Mouse (Mus musculus) MEL (cell line): ENCODE data around the gene Hs6st3. TPM values are rescaled to one million over a fixed set of nuclear protein-coding genes. Genes with fewer than 3 reads are reported as not detected.

Experiments
- DNase-seq: peaks from one replicate; pipeline ENCODE4 v3.0.0; 2011; ENCODE audit warnings: low read depth, low spot score
- H3K27ac ChIP-seq: 2 replicates; pipeline ENCODE4 v1.5.1; 2012; ENCODE audit warnings: low read depth, mild to moderate bottlenecking, control low read depth, low read length, moderate library complexity; ENCODE audit not compliant: control insufficient read depth
- H3K27me3 ChIP-seq, 2 experiments: fragments of 150-350 bp in 1 of 2; sonication (generic) in 1 of 2; 2 replicates each; pipeline ENCODE4 v1.6.1; 2012; ENCODE audit warnings: low read length in 2 of 2, mild to moderate bottlenecking in 2 of 2, improper control_type of control experiment in 1 of 2, moderate library complexity in 1 of 2; ENCODE audit not compliant: insufficient read depth in 2 of 2, control insufficient read depth in 1 of 2
- H3K36me3 ChIP-seq, 2 experiments: 2 replicates each; pipeline ENCODE4 v1.6.1; 2012 to 2014; ENCODE audit warnings: low read length in 2 of 2, improper control_type of control experiment in 1 of 2, inconsistent platforms in 1 of 2, mild to moderate bottlenecking in 1 of 2; ENCODE audit not compliant: insufficient read depth in 2 of 2, control insufficient read depth in 1 of 2
- H3K4me1 ChIP-seq, 2 experiments: fragments of 150-350 bp in 1 of 2; sonication (generic) in 1 of 2; 2 replicates each; pipeline ENCODE4 v1.6.1; 2012; ENCODE audit warnings: low read length in 2 of 2, improper control_type of control experiment in 1 of 2, mild to moderate bottlenecking in 1 of 2; ENCODE audit not compliant: insufficient read depth in 2 of 2, control insufficient read depth in 1 of 2
- H3K4me3 ChIP-seq, 2 experiments: fragments of 150-350 bp in 1 of 2; sonication (generic) in 1 of 2; 2 replicates each; pipeline ENCODE4 v1.5.1; 2012; ENCODE audit warnings: low read depth in 2 of 2, low read length in 2 of 2, mild to moderate bottlenecking in 2 of 2, moderate library complexity in 2 of 2, control low read depth in 1 of 2, improper control_type of control experiment in 1 of 2; ENCODE audit not compliant: control insufficient read depth in 1 of 2, insufficient read depth in 1 of 2
- H3K79me2 ChIP-seq: 2 replicates; pipeline ENCODE4 v1.6.1; 2012; ENCODE audit warnings: mild to moderate bottlenecking, low read length, moderate library complexity; ENCODE audit not compliant: control insufficient read depth, poor library complexity, insufficient read depth
- H3K9ac ChIP-seq: 2 replicates; pipeline ENCODE4 v1.6.1; 2012; ENCODE audit warnings: low read depth, mild to moderate bottlenecking, control low read depth, low read length, moderate library complexity; ENCODE audit not compliant: control insufficient read depth, poor library complexity, severe bottlenecking
- H3K9me3 ChIP-seq: fragments of 150-350 bp; sonication (generic); replicated peaks from 2 replicates; pipeline ENCODE4 v1.6.1; 2012; ENCODE audit warnings: mild to moderate bottlenecking, low read length, improper control_type of control experiment, moderate library complexity; ENCODE audit not compliant: insufficient read depth
- BHLHE40 ChIP-seq: IDR thresholded peaks from 2 replicates; pipeline ENCODE4 v1.6.1; 2012; ENCODE audit warnings: low read depth, mild to moderate bottlenecking, inconsistent platforms, low read length, improper control_type of control experiment, borderline replicate concordance
- CHD2 ChIP-seq: IDR thresholded peaks from 2 replicates; pipeline ENCODE4 v1.6.1; 2011; ENCODE audit warnings: low read length, improper control_type of control experiment
- CTCF ChIP-seq, 3 experiments: IDR thresholded peaks in 2 of 3; conservative IDR thresholded peaks in 1 of 3; 2 replicates each; pipeline ENCODE4 v1.5.1; 2011 to 2012; ENCODE audit warnings: low read length in 3 of 3, low read depth in 2 of 3, mild to moderate bottlenecking in 2 of 3, improper control_type of control experiment in 1 of 3, inconsistent platforms in 1 of 3, mixed read lengths in 1 of 3, moderate library complexity in 1 of 3; ENCODE audit not compliant: control insufficient read depth in 1 of 3, insufficient read depth in 1 of 3, poor library complexity in 1 of 3, severe bottlenecking in 1 of 3
- EP300 ChIP-seq, 2 experiments: IDR thresholded peaks; 2 replicates each; pipeline ENCODE4 v1.6.1; 2011; ENCODE audit warnings: improper control_type of control experiment in 2 of 2, low read length in 2 of 2, low read depth in 1 of 2, mild to moderate bottlenecking in 1 of 2
- GABPA ChIP-seq: IDR thresholded peaks from 2 replicates; pipeline ENCODE4 v1.6.1; 2012; ENCODE audit warnings: low read depth, mild to moderate bottlenecking, inconsistent platforms, low read length, improper control_type of control experiment, moderate library complexity
- GATA1 ChIP-seq: IDR thresholded peaks from 2 replicates; pipeline ENCODE4 v1.6.1; 2011; ENCODE audit warnings: low read depth, low read length, improper control_type of control experiment
- HCFC1 ChIP-seq: IDR thresholded peaks from 2 replicates; pipeline ENCODE4 v1.6.1; 2012; ENCODE audit warnings: low read depth, mild to moderate bottlenecking, inconsistent platforms, low read length, improper control_type of control experiment, moderate library complexity
- KAT2A ChIP-seq: conservative IDR thresholded peaks from 2 replicates; pipeline ENCODE4 v1.6.1; 2012; ENCODE audit warnings: low read depth, low read length, improper control_type of control experiment, inconsistent platforms
- MAFK ChIP-seq: IDR thresholded peaks from 2 replicates; pipeline ENCODE4 v1.6.1; 2011; ENCODE audit warnings: low read depth, mild to moderate bottlenecking, low read length, improper control_type of control experiment, borderline replicate concordance
- MAX ChIP-seq: IDR thresholded peaks from 2 replicates; pipeline ENCODE4 v1.6.1; 2011; ENCODE audit warnings: low read length, improper control_type of control experiment
- MAZ ChIP-seq: IDR thresholded peaks from 2 replicates; pipeline ENCODE4 v1.6.1; 2012; ENCODE audit warnings: low read depth, mild to moderate bottlenecking, inconsistent platforms, low read length, improper control_type of control experiment
- MXI1 ChIP-seq: IDR thresholded peaks from 2 replicates; pipeline ENCODE4 v1.6.1; 2011; ENCODE audit warnings: mild to moderate bottlenecking, low read depth, low read length, improper control_type of control experiment
- MYB ChIP-seq: IDR thresholded peaks from 2 replicates; pipeline ENCODE4 v1.6.1; 2011; ENCODE audit warnings: mild to moderate bottlenecking, low read depth, low read length, improper control_type of control experiment
- MYC ChIP-seq: IDR thresholded peaks from 2 replicates; pipeline ENCODE4 v1.6.1; 2011; ENCODE audit warnings: low read depth, mild to moderate bottlenecking, low read length, improper control_type of control experiment, moderate library complexity
- NRF1 ChIP-seq: IDR thresholded peaks from 2 replicates; pipeline ENCODE4 v1.6.1; 2014; ENCODE audit warnings: low read depth, mild to moderate bottlenecking, inconsistent platforms, low read length, improper control_type of control experiment, moderate library complexity; ENCODE audit not compliant: poor library complexity, insufficient read depth, severe bottlenecking
- POLR2A ChIP-seq, 2 experiments: IDR thresholded peaks; 2 replicates each; pipeline ENCODE4 v1.6.1; 2011 to 2012; ENCODE audit warnings: low read length in 2 of 2, mild to moderate bottlenecking in 2 of 2, control low read depth in 1 of 2, improper control_type of control experiment in 1 of 2, low read depth in 1 of 2, moderate library complexity in 1 of 2; ENCODE audit not compliant: control insufficient read depth in 1 of 2, insufficient read depth in 1 of 2, poor library complexity in 1 of 2
- POLR2AphosphoS5 ChIP-seq: IDR thresholded peaks from 2 replicates; pipeline ENCODE4 v1.6.1; 2012; ENCODE audit warnings: low read depth, borderline replicate concordance, mild to moderate bottlenecking, inconsistent platforms, low read length, moderate library complexity, mixed read lengths
- RAD21 ChIP-seq: IDR thresholded peaks from 2 replicates; pipeline ENCODE4 v1.6.1; 2011; ENCODE audit warnings: mild to moderate bottlenecking, low read depth, low read length, improper control_type of control experiment
- SIN3A ChIP-seq: IDR thresholded peaks from 2 replicates; pipeline ENCODE4 v1.6.1; 2012; ENCODE audit warnings: low read length, improper control_type of control experiment, inconsistent platforms
- TAL1 ChIP-seq: IDR thresholded peaks from 2 replicates; pipeline ENCODE4 v1.6.1; 2012; ENCODE audit warnings: mild to moderate bottlenecking, inconsistent platforms, low read length, moderate library complexity, mixed read lengths
- TBP ChIP-seq: IDR thresholded peaks from 2 replicates; pipeline ENCODE4 v1.8.0; 2011; ENCODE audit warnings: low read depth, low read length, improper control_type of control experiment
- TCF12 ChIP-seq: IDR thresholded peaks from 2 replicates; pipeline ENCODE4 v1.6.1; 2014; ENCODE audit warnings: low read depth, mild to moderate bottlenecking, inconsistent platforms, low read length, improper control_type of control experiment, moderate library complexity
- USF1 ChIP-seq: IDR thresholded peaks from 2 replicates; pipeline ENCODE4 v1.6.1; 2014; ENCODE audit warnings: low read depth, mild to moderate bottlenecking, inconsistent platforms, low read length, improper control_type of control experiment, moderate library complexity
- USF2 ChIP-seq, 2 experiments: IDR thresholded peaks; 2 replicates each; pipeline ENCODE4 v1.6.1; 2011 to 2012; ENCODE audit warnings: improper control_type of control experiment in 2 of 2, low read length in 2 of 2, borderline replicate concordance in 1 of 2, inconsistent platforms in 1 of 2, low read depth in 1 of 2, mild to moderate bottlenecking in 1 of 2; ENCODE audit not compliant: insufficient read depth in 1 of 2
- ZC3H11A ChIP-seq: IDR thresholded peaks from 2 replicates; pipeline ENCODE4 v1.6.1; 2012; ENCODE audit warnings: low read depth, mild to moderate bottlenecking, inconsistent platforms, low read length, improper control_type of control experiment
- ZKSCAN1 ChIP-seq: IDR thresholded peaks from 2 replicates; pipeline ENCODE4 v1.6.1; 2012; ENCODE audit warnings: low read depth, mild to moderate bottlenecking, inconsistent platforms, low read length, improper control_type of control experiment, moderate library complexity
- ZNF384 ChIP-seq: IDR thresholded peaks from 2 replicates; pipeline ENCODE4 v1.6.1; 2012; ENCODE audit warnings: low read depth, mild to moderate bottlenecking, inconsistent platforms, low read length, improper control_type of control experiment
- polyA plus RNA-seq, 2 experiments: library from polyadenylated mRNA; stranded (reverse) in 1 of 2; unstranded in 1 of 2; fragments of >175 nt in 1 of 2; fragments of >200 nt in 1 of 2; gene quantifications; 2 replicates each; pipeline versions ENCODE4 v1.2.1 to v1.2.4; 2012; ENCODE audit warnings: low replicate concordance in 2 of 2, low read depth in 1 of 2; ENCODE audit not compliant: insufficient read length in 2 of 2, insufficient read depth in 1 of 2, missing spikeins in 1 of 2
- total RNA-seq: library from RNA; depleted of rRNA; stranded (reverse); fragments of 300-350 nt; gene quantifications from 2 replicates; pipeline ENCODE4 v1.2.3, GENCODE M21; 2012

Gene Hs6st3
- total and polyA plus RNA-seq, 3 experiments, result not detected

DNA sequence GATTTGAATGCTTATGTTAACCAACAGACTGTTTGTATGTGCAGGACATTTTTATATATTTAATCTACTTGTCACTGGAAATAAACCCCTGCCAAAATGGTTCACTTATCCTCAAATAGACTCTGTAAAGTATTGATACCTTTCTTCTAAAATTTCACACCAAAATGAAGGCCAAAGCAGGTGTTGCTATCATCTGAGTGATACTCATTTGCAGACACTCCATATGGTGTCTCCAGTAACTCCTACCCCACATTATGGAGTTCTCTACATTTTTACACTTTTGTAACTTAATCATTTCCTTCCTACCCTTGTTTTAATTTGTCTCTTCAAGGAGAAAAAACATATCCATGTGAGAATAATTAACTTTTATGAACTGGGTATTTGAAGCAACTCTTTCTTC lies 314.2 kb downstream of the Hs6st3 start:
- H3K9me3 ChIP-seq, result no peaks in the 10 kb centered on the region
- H3K9ac ChIP-seq, result no peak overlapping the region
- TF ChIP-seq CTCF (IDR thresholded peaks at IDR 0.05 in 2 of 3, conservative IDR thresholded peaks at IDR 0.05 in 1 of 3; ENCODE audit: control insufficient read depth in 1 of 3, insufficient read depth in 1 of 3, low read depth in 2 of 3, low read length in 3 of 3, poor library complexity in 1 of 3, severe bottlenecking in 1 of 3) (no peak), NRF1 (no peak), MAFK (no peak), POLR2A (IDR thresholded peaks at IDR 0.05; ENCODE audit: control insufficient read depth in 1 of 2, insufficient read depth in 1 of 2, low read depth in 1 of 2, low read length in 2 of 2, poor library complexity in 1 of 2) (no peak), RAD21 (no peak), MAX (no peak), MXI1 (no peak), TBP (no peak), GABPA (no peak), KAT2A (no peak), HCFC1 (no peak), ZKSCAN1 (no peak), GATA1 (no peak), SIN3A (no peak)
- DNase-seq, result no peak
- H3K4me3 ChIP-seq, result no peak overlapping the region
- H3K4me1 ChIP-seq, result no peaks in the 10 kb centered on the region
- no peaks in the 10 kb centered on the region for H3K36me3 ChIP-seq
- H3K27ac ChIP-seq, result no peak overlapping the region
- H3K27me3 ChIP-seq, result no peaks in the 10 kb centered on the region
- no peaks in the 10 kb centered on the region for H3K79me2 ChIP-seq

DNA sequence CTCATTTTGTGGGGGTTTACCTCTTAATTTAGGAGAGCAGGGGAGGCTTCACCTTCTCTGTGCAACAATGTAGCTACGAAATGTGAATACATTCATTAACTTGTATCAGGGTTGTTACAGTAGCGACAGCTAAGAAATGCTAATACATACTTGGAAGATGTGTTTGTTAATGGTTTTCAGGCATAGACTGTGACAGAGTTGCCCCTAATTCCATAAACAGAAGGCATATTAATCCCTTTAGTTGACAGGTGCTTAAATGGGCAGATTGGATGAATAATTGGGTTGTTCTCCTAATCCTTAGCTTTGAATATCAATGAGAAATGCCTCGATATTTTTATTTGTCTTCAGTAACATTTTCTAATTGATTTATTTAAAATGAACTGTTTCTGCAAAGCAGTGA lies 314.7 kb downstream of the Hs6st3 start:
- no peak for DNase-seq
- no peak for TF ChIP-seq USF1
- TF ChIP-seq KAT2A, result no peak
- no peak for TF ChIP-seq EP300 (IDR thresholded peaks at IDR 0.05; ENCODE audit: low read depth in 1 of 2, low read length in 2 of 2)
- TF ChIP-seq MYB, result no peak
- no peak for TF ChIP-seq USF2 (IDR thresholded peaks at IDR 0.05; ENCODE audit: borderline replicate concordance in 1 of 2, insufficient read depth in 1 of 2, low read depth in 1 of 2, low read length in 2 of 2)
- no peak for TF ChIP-seq TAL1
- TF ChIP-seq GATA1, result no peak
- no peak for TF ChIP-seq ZNF384
- no peak for TF ChIP-seq NRF1
- no peak for TF ChIP-seq MYC
- TF ChIP-seq ZC3H11A, result no peak
- TF ChIP-seq BHLHE40, result no peak
- no peak for TF ChIP-seq POLR2AphosphoS5
- TF ChIP-seq SIN3A, result no peak
- no peak for TF ChIP-seq CTCF (IDR thresholded peaks at IDR 0.05 in 2 of 3, conservative IDR thresholded peaks at IDR 0.05 in 1 of 3; ENCODE audit: control insufficient read depth in 1 of 3, insufficient read depth in 1 of 3, low read depth in 2 of 3, low read length in 3 of 3, poor library complexity in 1 of 3, severe bottlenecking in 1 of 3)
- TF ChIP-seq TCF12, result no peak
- TF ChIP-seq CHD2, result no peak
- no peak for TF ChIP-seq MAZ
- no peaks in the 10 kb centered on the region for H3K9me3 ChIP-seq
- H3K27me3 ChIP-seq, result no peaks in the 10 kb centered on the region
- no peak overlapping the region for H3K4me3 ChIP-seq
- H3K4me1 ChIP-seq, result no peaks in the 10 kb centered on the region
- H3K79me2 ChIP-seq, result no peaks in the 10 kb centered on the region
- H3K36me3 ChIP-seq, result no peaks in the 10 kb centered on the region
- no peak overlapping the region for H3K9ac ChIP-seq
- H3K27ac ChIP-seq, result no peak overlapping the region
